Mouse (Mus musculus) testis, adult 2 months (tissue): Measurements from ENCODE around the gene Ssbp4. TPM values are rescaled to one million over a fixed set of nuclear protein-coding genes. Genes with fewer than 3 reads are reported as not detected.

Experiments
- H3K27ac ChIP-seq: fragments of 200-500 bp; 2 replicates; pipeline ENCODE4 v1.5.1; 2012; ENCODE audit warnings: low read depth, low read length; ENCODE audit not compliant: control insufficient read depth, insufficient read depth
- H3K27me3 ChIP-seq: fragments of 200-500 bp; 2 replicates; pipeline ENCODE4 v1.6.1; 2012; ENCODE audit warnings: mild to moderate bottlenecking, low read length, moderate library complexity; ENCODE audit not compliant: control insufficient read depth, insufficient read depth
- H3K36me3 ChIP-seq: fragments of 200-500 bp; 2 replicates; pipeline ENCODE4 v1.6.1; 2012; ENCODE audit warnings: mild to moderate bottlenecking, low read length; ENCODE audit not compliant: control insufficient read depth, insufficient read depth
- H3K4me1 ChIP-seq: fragments of 200-500 bp; 2 replicates; pipeline ENCODE4 v1.6.1; 2012; ENCODE audit warnings: low read length; ENCODE audit not compliant: control insufficient read depth, insufficient read depth
- H3K4me3 ChIP-seq: fragments of 200-500 bp; 2 replicates; pipeline ENCODE4 v1.5.1; 2012; ENCODE audit warnings: low read depth, mild to moderate bottlenecking, low read length, moderate library complexity, mixed read lengths; ENCODE audit not compliant: control insufficient read depth
- CTCF ChIP-seq: fragments of 200-500 bp; IDR thresholded peaks from 2 replicates; pipeline ENCODE4 v1.5.1; 2012; ENCODE audit warnings: low read depth, mild to moderate bottlenecking, inconsistent platforms, low read length, moderate library complexity; ENCODE audit not compliant: control insufficient read depth, insufficient read depth, insufficient replicate concordance
- POLR2A ChIP-seq: fragments of 200-500 bp; IDR thresholded peaks from 2 replicates; pipeline ENCODE4 v1.6.1; 2012; ENCODE audit warnings: low read depth, mild to moderate bottlenecking, inconsistent platforms, low read length, moderate library complexity; ENCODE audit not compliant: control insufficient read depth
- polyA plus RNA-seq: library from polyadenylated mRNA; depleted of rRNA; stranded (reverse); fragments of >200 nt; gene quantifications from 2 replicates; pipeline ENCODE4 v1.2.3, GENCODE M21; 2012

The Ssbp4 gene
- polyA plus RNA-seq, 1 experiment: 35.6 TPM

DNA sequence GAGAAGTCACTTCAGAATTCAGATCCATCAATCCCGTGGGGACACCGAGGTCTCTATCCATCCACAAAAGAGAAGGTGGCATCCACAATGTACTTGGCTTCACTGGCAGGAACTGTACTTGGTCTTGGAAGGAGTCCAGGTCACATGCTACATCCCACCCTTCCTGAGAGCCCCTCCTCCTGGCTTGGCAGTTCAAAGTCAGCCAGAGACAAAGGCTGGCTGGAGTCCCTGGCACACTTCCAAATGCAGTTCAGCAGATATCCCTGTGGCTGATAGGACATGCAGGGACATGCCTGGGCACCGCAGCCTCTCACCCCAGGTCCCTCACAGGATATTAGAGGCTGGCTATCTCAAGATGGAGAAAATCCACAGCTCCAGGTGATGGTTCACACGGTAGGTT lies 40.7 kb upstream of the Ssbp4 start:
- Histone ChIP-seq H3K27ac (no peak overlapping the region), H3K4me3 (no peak overlapping the region), H3K27me3 (no peaks in the 10 kb centered on the region), H3K4me1 (peaks cover 3% of the 10 kb centered on the region), H3K36me3 (no peaks in the 10 kb centered on the region)
- no peak for TF ChIP-seq CTCF

DNA sequence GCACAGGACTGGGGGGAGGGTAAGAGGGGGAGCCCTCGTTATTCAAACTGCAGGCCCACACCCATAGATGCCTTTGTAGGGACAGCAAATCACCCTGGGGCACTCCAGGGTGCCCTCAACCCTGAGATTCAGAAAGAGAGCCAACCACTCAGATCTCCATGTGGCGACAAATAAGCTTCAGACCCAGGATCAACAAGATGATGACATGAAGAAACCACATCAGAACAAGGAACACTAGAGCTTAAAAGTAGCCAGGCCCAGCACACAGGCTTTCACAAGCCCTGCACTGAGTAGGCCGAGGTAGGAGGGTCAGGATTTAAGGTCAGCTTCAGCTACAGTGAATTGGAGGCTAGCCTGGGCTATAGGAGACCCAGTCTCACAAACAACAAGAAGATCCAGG lies 40.2 kb upstream of the Ssbp4 start:
- TF ChIP-seq POLR2A (no peak), CTCF (no peak)
- H3K27me3 ChIP-seq: no peaks in the 10 kb centered on the region
- H3K4me3 ChIP-seq: no peak overlapping the region
- H3K36me3 ChIP-seq: no peaks in the 10 kb centered on the region
- H3K4me1 ChIP-seq: peaks cover 3% of the 10 kb centered on the region
- no peak overlapping the region for H3K27ac ChIP-seq

DNA sequence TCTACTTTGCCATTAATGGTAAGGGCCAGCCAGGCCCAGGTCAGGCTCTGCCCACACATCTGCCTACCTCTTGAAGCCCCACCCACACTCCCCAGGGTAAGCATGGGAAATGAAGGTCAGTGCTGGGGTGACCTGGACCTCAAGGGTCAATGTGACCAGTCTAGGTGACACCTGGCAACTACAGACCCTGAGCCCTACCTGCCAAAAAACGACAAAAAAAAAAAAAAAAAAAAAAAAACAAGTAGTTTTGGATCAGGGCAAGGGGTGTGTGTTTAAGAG lies 39.4 kb upstream of the Ssbp4 start:
- Histone ChIP-seq H3K27ac (no peak overlapping the region), H3K36me3 (no peaks in the 10 kb centered on the region), H3K27me3 (no peaks in the 10 kb centered on the region), H3K4me1 (peaks cover 3% of the 10 kb centered on the region), H3K4me3 (no peak overlapping the region)
- TF ChIP-seq POLR2A (no peak), CTCF (no peak)

DNA sequence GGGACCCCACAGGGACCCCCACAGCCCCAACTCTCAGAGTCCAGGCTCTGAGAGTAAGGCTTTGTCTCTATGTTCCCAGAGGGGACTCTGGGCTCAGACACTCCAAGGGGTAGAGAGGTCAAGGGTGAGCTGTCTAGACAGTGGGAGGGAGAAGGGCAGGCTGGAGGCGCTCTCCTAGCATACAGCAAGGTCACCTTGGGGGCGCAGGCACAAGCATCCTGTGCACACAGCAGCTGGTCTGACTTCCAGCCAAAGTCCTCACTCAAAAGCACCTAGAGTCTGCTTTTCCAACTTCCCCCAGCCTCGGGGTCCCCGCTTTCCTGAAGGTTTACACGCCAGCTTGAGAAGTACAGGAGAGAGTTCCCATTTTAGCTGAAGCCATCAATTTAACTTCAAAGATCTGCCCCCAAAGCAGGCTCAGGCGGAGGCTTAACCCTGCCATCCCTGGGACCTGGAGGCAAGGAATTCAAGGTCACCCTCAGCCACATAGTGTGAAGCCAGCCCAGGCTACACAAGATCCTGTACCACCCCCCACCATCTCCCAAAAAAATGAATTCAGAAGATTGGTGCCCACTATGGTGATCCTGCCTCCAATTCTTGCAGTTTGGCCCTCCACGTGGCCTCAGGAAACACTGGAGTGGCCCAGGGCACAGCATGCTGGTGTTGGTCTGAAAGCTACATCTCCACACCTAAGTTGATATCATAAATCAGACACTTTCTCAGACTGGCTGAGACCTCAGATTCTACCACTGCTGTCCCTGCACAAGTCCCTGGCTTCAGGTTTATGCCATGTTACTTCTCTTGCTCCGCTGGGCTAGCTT lies 38.9 kb upstream of the Ssbp4 start:
- H3K27ac ChIP-seq: no peak overlapping the region
- H3K36me3 ChIP-seq: no peaks in the 10 kb centered on the region
- H3K27me3 ChIP-seq: no peaks in the 10 kb centered on the region
- H3K4me3 ChIP-seq: no peak overlapping the region
- TF ChIP-seq POLR2A (no peak), CTCF (no peak)
- peaks cover 3% of the 10 kb centered on the region for H3K4me1 ChIP-seq

DNA sequence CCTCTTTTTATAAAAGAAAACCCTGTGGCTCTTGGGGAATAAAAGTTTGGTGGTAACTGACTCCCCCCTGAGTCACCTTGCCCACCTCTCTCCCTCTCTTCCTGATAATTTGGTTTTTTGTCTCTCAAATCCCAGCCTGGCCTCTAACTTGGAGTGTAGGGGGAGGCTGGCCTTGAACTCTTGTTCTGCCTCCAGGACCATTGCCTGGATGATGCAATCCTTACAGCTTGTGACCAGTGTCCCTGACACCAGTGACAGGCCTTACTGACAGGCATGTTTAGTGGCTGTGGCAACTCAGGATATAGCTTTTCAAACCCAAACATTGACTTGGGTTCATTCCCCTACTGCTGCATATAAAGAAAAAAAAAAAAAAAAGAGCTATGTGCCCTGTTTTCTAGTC lies 38.1 kb upstream of the Ssbp4 start:
- H3K4me1 ChIP-seq: peaks cover 3% of the 10 kb centered on the region
- no peaks in the 10 kb centered on the region for H3K27me3 ChIP-seq
- H3K36me3 ChIP-seq: no peaks in the 10 kb centered on the region
- TF ChIP-seq CTCF (no peak), POLR2A (no peak)
- H3K4me3 ChIP-seq: no peak overlapping the region
- H3K27ac ChIP-seq: no peak overlapping the region

DNA sequence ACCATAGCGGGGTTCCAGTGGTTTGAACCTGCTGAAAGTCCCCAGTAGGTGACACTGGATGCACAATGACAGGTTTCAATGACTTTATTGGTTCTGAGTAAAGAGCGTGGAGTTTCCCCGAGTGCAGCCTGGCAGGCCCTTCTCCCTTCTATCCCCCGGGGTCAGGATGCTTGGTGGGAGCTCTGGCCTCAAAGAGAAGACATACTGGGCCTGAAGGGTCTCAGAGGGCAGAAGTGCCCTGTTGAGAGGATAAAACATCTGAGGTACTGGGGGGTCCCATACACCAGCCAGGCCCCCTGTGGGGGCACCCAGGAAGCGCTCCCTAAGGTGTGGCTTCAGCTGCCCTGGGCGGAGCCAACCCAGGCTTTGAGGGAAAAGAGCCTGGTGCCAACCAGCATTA lies 37.7 kb upstream of the Ssbp4 start:
- no peaks in the 10 kb centered on the region for H3K36me3 ChIP-seq
- H3K4me3 ChIP-seq: no peak overlapping the region
- no peaks in the 10 kb centered on the region for H3K27me3 ChIP-seq
- H3K27ac ChIP-seq: no peak overlapping the region
- TF ChIP-seq POLR2A (no peak), CTCF (no peak)
- H3K4me1 ChIP-seq: peaks cover 3% of the 10 kb centered on the region

DNA sequence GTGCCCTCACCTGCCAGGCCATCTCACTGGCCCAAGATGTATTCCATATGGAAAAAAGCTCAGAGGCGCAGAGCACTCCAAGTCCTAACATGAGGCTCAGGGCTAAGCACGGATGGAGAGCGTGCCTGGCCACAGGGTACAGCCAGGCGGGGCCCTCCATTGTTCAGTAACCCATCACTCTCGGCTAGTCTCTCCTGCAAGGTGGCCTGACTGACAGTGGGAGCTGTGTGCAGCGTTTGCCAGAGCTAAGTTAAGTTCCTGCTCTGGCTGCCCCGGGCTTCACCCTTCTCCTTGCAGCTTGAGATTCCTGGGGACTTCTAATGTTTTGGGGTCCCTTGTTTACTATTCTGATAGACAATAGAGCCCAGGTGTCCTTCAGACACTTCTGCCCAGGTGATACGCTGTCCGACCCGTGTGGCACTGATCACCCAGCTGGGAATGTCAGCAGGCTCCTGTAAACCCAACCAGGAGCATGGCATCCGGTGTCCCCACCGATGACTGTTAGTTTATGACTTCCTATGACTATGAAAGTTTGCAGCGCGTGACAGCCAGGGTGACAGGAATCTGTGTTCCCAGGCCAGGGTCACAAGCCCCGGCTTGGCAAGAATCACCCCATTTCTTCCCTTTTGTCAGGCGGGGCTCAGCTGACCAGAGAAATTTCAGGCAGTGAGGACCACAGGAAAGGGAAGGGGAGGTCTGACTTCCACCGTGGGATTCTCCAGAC lies 37.0 kb upstream of the Ssbp4 start:
- H3K36me3 ChIP-seq: no peaks in the 10 kb centered on the region
- H3K4me1 ChIP-seq: peaks cover 3% of the 10 kb centered on the region
- H3K27me3 ChIP-seq: no peaks in the 10 kb centered on the region
- no peak overlapping the region for H3K27ac ChIP-seq
- H3K4me3 ChIP-seq: no peak overlapping the region
- TF ChIP-seq CTCF (no peak), POLR2A (no peak)

DNA sequence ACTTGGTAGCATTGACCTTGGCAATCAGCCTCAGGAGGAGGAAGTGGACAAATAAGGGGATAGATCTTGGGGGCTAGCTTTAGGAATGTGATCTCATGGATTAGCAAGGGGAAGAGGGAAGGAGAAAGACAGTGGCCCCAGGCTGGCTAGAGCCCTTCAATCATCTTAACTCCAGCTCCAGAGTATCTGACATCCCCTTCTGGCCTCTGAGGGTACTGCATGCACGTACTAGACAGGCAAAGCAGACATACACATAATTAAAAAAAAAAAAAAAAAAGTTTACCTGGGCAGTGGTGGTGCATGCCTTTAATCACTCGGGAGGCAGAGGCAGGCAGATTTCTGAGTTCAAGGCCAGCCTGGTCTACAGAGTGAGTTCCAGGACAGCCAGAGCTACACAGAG lies 35.4 kb upstream of the Ssbp4 start:
- Histone ChIP-seq H3K4me1 (peaks cover 3% of the 10 kb centered on the region; the same call in 1 of the 2 replicates), H3K4me3 (no peak overlapping the region), H3K27ac (no peak overlapping the region), H3K27me3 (no peaks in the 10 kb centered on the region), H3K36me3 (no peaks in the 10 kb centered on the region)
- no peak for TF ChIP-seq CTCF
- no peak for TF ChIP-seq POLR2A
